Mouse (Mus musculus) midbrain, embryonic 14.5 days (tissue): ENCODE results near the gene Lsm14a. TPM values are rescaled to one million over a fixed set of nuclear protein-coding genes. Genes with fewer than 3 reads are reported as not detected.

Experiments used
- ATAC-seq: fragments of 200-750 bp; cut with Nextera tagmentation; 2 replicates; pipeline ENCODE4 v1.8.0; 2017; ENCODE audit warnings: moderate number of reproducible peaks, moderate library complexity; ENCODE audit not compliant: low FRiP score, low TSS enrichment
- DNase-seq: peaks from one replicate; pipeline ENCODE4 v3.0.0-alpha.2; 2015
- H3K27ac ChIP-seq: fragments of 300-500 bp; sonication (generic); replicated peaks from 2 replicates; pipeline ENCODE4 v1.5.1; 2014; ENCODE audit warnings: mild to moderate bottlenecking, low read depth, low read length, moderate library complexity
- H3K27me3 ChIP-seq: fragments of 300-500 bp; sonication (generic); 2 replicates; pipeline ENCODE4 v1.6.1; 2014; ENCODE audit warnings: low read length, control low read depth, mixed read lengths; ENCODE audit not compliant: control insufficient read depth, insufficient read depth
- H3K36me3 ChIP-seq: fragments of 300-500 bp; sonication (generic); 2 replicates; pipeline ENCODE4 v1.6.1; 2014; ENCODE audit warnings: low read length, control low read depth; ENCODE audit not compliant: control insufficient read depth, insufficient read depth
- H3K4me1 ChIP-seq: fragments of 300-500 bp; sonication (generic); 2 replicates; pipeline ENCODE4 v1.6.1; 2014; ENCODE audit warnings: mild to moderate bottlenecking, antibody characterized with exemption, low read length, control low read depth; ENCODE audit not compliant: control insufficient read depth, insufficient read depth
- H3K4me2 ChIP-seq: fragments of 300-500 bp; sonication (generic); 2 replicates; pipeline ENCODE4 v1.6.1; 2014; ENCODE audit warnings: mild to moderate bottlenecking, low read length, moderate library complexity
- H3K4me3 ChIP-seq: fragments of 300-500 bp; sonication (generic); replicated peaks from 2 replicates; pipeline ENCODE4 v1.5.1; 2014; ENCODE audit warnings: low read depth, low read length
- H3K9ac ChIP-seq: fragments of 300-500 bp; sonication (generic); replicated peaks from 2 replicates; pipeline ENCODE4 v1.6.1; 2014; ENCODE audit warnings: mild to moderate bottlenecking, low read length, moderate library complexity
- H3K9me3 ChIP-seq: fragments of 300-500 bp; sonication (generic); 2 replicates; pipeline ENCODE4 v1.6.1; 2016; ENCODE audit warnings: low read length, control low read depth, mixed read lengths; ENCODE audit not compliant: control insufficient read depth
- WGBS: fragments of 180-500 bp; shearing (Covaris S2); extraction: QIAGEN DNeasy Blood & Tissue Kit; methylation state at CpG from one replicate; pipeline ENCODE4 v1.1.7; 2014; 5-methylcytosine and 5-hydroxymethylcytosine counted together
- polyA plus RNA-seq: library from polyadenylated mRNA; unstranded; fragments of >200 nt; fragmentation: Nextera tagmentation; extraction: Ambion mirVana; gene quantifications from 2 replicates; pipeline ENCODE4 v1.2.1, GENCODE M21; 2014

The Lsm14a gene
- polyA plus RNA-seq, 1 experiment from 2014 or later: 48.9 TPM

- H3K4me3 ChIP-seq: no peak overlapping the region
- no peak for DNase-seq
- H3K4me2 ChIP-seq: no peak overlapping the region
- no peaks in the 10 kb centered on the region for H3K9me3 ChIP-seq
- H3K36me3 ChIP-seq: no peaks in the 10 kb centered on the region
- H3K4me1 ChIP-seq: no peaks in the 10 kb centered on the region
- no peak for ATAC-seq
- 81% methylated on average over 3 of the region's 3 CpGs for WGBS
- H3K27me3 ChIP-seq: no peaks in the 10 kb centered on the region
- no peak overlapping the region for H3K27ac ChIP-seq
- no peak overlapping the region for H3K9ac ChIP-seq
These were observed 65.6 kb downstream of the Lsm14a start for GRCm38 (mm10) chr7:34327493-34327892.

DNA sequence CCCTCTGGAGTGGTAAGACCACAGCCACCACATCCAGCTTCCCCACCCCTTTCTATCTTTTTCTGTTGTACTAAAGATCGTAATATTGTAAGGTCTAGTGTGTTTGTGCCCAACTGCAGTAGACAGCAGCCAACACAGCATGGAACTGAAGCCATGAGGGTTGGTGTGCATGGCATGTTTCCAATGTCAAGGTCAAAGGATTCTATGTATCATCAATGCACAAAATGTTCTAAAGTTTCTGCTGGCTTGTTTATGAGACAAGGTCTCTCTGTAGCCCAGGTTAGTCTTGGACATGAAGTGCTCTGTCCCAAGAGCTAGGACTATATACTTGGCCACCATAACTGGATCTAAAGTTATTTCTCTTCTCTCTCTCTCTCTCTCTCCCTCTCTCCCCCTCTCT lies 68.3 kb downstream of the Lsm14a start:
- DNase-seq (no peak), ATAC-seq (no peak)
- WGBS: 70% methylated on average over 1 of the region's 1 CpGs
- H3K4me2 ChIP-seq: no peak overlapping the region
- no peaks in the 10 kb centered on the region for H3K27me3 ChIP-seq
- no peaks in the 10 kb centered on the region for H3K4me1 ChIP-seq
- H3K9ac ChIP-seq: no peak overlapping the region
- H3K9me3 ChIP-seq: no peaks in the 10 kb centered on the region
- no peak overlapping the region for H3K4me3 ChIP-seq
- H3K27ac ChIP-seq: no peak overlapping the region
- H3K36me3 ChIP-seq: no peaks in the 10 kb centered on the region

- Histone ChIP-seq H3K9me3 (no peaks in the 10 kb centered on the region), H3K27ac (no peak overlapping the region), H3K4me3 (no peak overlapping the region), H3K36me3 (no peaks in the 10 kb centered on the region), H3K27me3 (no peaks in the 10 kb centered on the region), H3K4me2 (no peak overlapping the region), H3K9ac (no peak overlapping the region), H3K4me1 (no peaks in the 10 kb centered on the region)
- 91% methylated on average over 2 of the region's 2 CpGs for WGBS
- ATAC-seq: no peak
- DNase-seq: no peak
These were observed 69.1 kb downstream of the Lsm14a start for GRCm38 (mm10) chr7:34324005-34324404.

DNA sequence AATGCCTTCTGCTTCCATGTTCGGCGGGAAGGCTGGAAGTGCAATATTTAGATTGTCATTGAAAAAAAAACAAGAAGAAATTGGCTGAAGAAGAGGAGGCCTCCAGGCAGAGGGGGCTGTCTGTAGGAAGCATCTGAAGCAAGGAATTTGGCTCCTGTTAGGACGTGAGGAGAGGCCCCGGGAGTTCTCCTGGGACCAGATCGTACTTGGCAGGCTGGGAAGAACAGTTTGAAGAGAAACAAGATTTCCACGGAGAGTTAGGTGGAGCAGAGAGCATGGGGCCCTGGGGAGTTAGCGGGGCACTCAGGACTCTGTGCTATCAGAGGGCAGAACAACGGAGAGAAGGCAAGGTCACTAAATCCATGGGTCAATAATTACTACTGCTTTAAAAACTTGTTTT lies 69.8 kb downstream of the Lsm14a start:
- no peaks in the 10 kb centered on the region for H3K27me3 ChIP-seq
- no peak for DNase-seq
- H3K27ac ChIP-seq: no peak overlapping the region
- 82% methylated on average over 8 of the region's 8 CpGs for WGBS
- no peaks in the 10 kb centered on the region for H3K9me3 ChIP-seq
- no peak overlapping the region for H3K4me2 ChIP-seq
- no peaks in the 10 kb centered on the region for H3K36me3 ChIP-seq
- H3K9ac ChIP-seq: no peak overlapping the region
- no peak overlapping the region for H3K4me3 ChIP-seq
- ATAC-seq: no peak
- no peaks in the 10 kb centered on the region for H3K4me1 ChIP-seq

- H3K4me2 ChIP-seq: no peak overlapping the region
- H3K27ac ChIP-seq: no peak overlapping the region
- H3K4me1 ChIP-seq: no peaks in the 10 kb centered on the region
- H3K36me3 ChIP-seq: no peaks in the 10 kb centered on the region
- no peaks in the 10 kb centered on the region for H3K27me3 ChIP-seq
- H3K9ac ChIP-seq: no peak overlapping the region
- no peak overlapping the region for H3K4me3 ChIP-seq
- WGBS: 89% methylated on average over 4 of the region's 4 CpGs
- H3K9me3 ChIP-seq: no peaks in the 10 kb centered on the region
- ATAC-seq (no peak), DNase-seq (no peak)
These were observed 71.2 kb downstream of the Lsm14a start for GRCm38 (mm10) chr7:34321958-34322357.

- H3K9ac ChIP-seq: no peak overlapping the region
- no peaks in the 10 kb centered on the region for H3K27me3 ChIP-seq
- 84% methylated on average over 5 of the region's 5 CpGs for WGBS
- H3K27ac ChIP-seq: no peak overlapping the region
- H3K9me3 ChIP-seq: no peaks in the 10 kb centered on the region
- no peak for ATAC-seq
- no peak for DNase-seq
- H3K4me3 ChIP-seq: no peak overlapping the region
- no peaks in the 10 kb centered on the region for H3K4me1 ChIP-seq
- no peak overlapping the region for H3K4me2 ChIP-seq
- H3K36me3 ChIP-seq: no peaks in the 10 kb centered on the region
These were observed 72.0 kb downstream of the Lsm14a start for GRCm38 (mm10) chr7:34321119-34321518.

- WGBS: 37% methylated on average over 3 of the region's 3 CpGs
- DNase-seq (no peak), ATAC-seq (no peak)
- Histone ChIP-seq H3K27ac (no peak overlapping the region), H3K27me3 (no peaks in the 10 kb centered on the region), H3K9ac (no peak overlapping the region), H3K36me3 (no peaks in the 10 kb centered on the region), H3K4me2 (no peak overlapping the region), H3K4me1 (no peaks in the 10 kb centered on the region), H3K9me3 (no peaks in the 10 kb centered on the region), H3K4me3 (no peak overlapping the region)
These were observed 73.2 kb downstream of the Lsm14a start for GRCm38 (mm10) chr7:34319957-34320356.

GRCm38 (mm10) chr7:34319123-34319522 lies 74.0 kb downstream of the Lsm14a start:
- 90% methylated on average over 2 of the region's 2 CpGs for WGBS
- no peaks in the 10 kb centered on the region for H3K36me3 ChIP-seq
- no peak overlapping the region for H3K27ac ChIP-seq
- no peak for DNase-seq
- no peak overlapping the region for H3K4me2 ChIP-seq
- H3K27me3 ChIP-seq: no peaks in the 10 kb centered on the region
- no peaks in the 10 kb centered on the region for H3K4me1 ChIP-seq
- H3K9me3 ChIP-seq: no peaks in the 10 kb centered on the region
- no peak for ATAC-seq
- no peak overlapping the region for H3K9ac ChIP-seq
- no peak overlapping the region for H3K4me3 ChIP-seq

- H3K4me3 ChIP-seq: no peak overlapping the region
- DNase-seq (peak; percentile 14), ATAC-seq (no peak)
- H3K4me1 ChIP-seq: no peaks in the 10 kb centered on the region
- H3K27me3 ChIP-seq: no peaks in the 10 kb centered on the region
- no peaks in the 10 kb centered on the region for H3K36me3 ChIP-seq
- no peaks in the 10 kb centered on the region for H3K9me3 ChIP-seq
- H3K4me2 ChIP-seq: no peak overlapping the region
- no peak overlapping the region for H3K27ac ChIP-seq
- no peak overlapping the region for H3K9ac ChIP-seq
- 75% methylated on average over 7 of the region's 7 CpGs for WGBS
These were observed 75.1 kb downstream of the Lsm14a start for GRCm38 (mm10) chr7:34317901-34318476.
